Mouse (Mus musculus): Measurements from ENCODE around the gene Myo7a. TPM values are rescaled to one million over a fixed set of nuclear protein-coding genes. Genes with fewer than 3 reads are reported as not detected.

Gene Myo7a
- polyA plus RNA-seq, 1 experiment: 21.0 TPM

- DNase-seq (ENCODE audit: extremely low spot score in 1 of 2, low spot score in 1 of 2): no peak
Observed at GRCm38 (mm10) chr7:98145402-98145801, 26.1 kb upstream of the Myo7a start, which contains the start of gene Omp. Omp (minus strand) TSS chr7:98145502.

- no peak for DNase-seq (ENCODE audit: extremely low spot score in 1 of 2, low spot score in 1 of 2)
Observed at GRCm38 (mm10) chr7:98142648-98143047, 23.3 kb upstream of the Myo7a start.

GRCm38 (mm10) chr7:98142247-98142646 lies 22.9 kb upstream of the Myo7a start:
- no peak for DNase-seq (ENCODE audit: extremely low spot score in 1 of 2, low spot score in 1 of 2)

GRCm38 (mm10) chr7:98141206-98141605 lies 21.9 kb upstream of the Myo7a start:
- DNase-seq (ENCODE audit: extremely low spot score in 1 of 2, low spot score in 1 of 2): no peak

GRCm38 (mm10) chr7:98140597-98140996 lies 21.3 kb upstream of the Myo7a start:
- no peak for DNase-seq (ENCODE audit: extremely low spot score in 1 of 2, low spot score in 1 of 2)

- DNase-seq (ENCODE audit: extremely low spot score in 1 of 2, low spot score in 1 of 2): no peak
Observed at GRCm38 (mm10) chr7:98139216-98139615, 19.9 kb upstream of the Myo7a start.

GRCm38 (mm10) chr7:98137995-98138394 lies 18.7 kb upstream of the Myo7a start:
- no peak for DNase-seq (ENCODE audit: extremely low spot score in 1 of 2, low spot score in 1 of 2)

GRCm38 (mm10) chr7:98137583-98137982 lies 18.3 kb upstream of the Myo7a start:
- no peak for DNase-seq (ENCODE audit: extremely low spot score in 1 of 2, low spot score in 1 of 2)

GRCm38 (mm10) chr7:98131751-98132150 lies 12.4 kb upstream of the Myo7a start:
- DNase-seq (ENCODE audit: extremely low spot score in 1 of 2, low spot score in 1 of 2): no peak

GRCm38 (mm10) chr7:98125473-98125872 lies 6.1 kb upstream of the Myo7a start:
- no peak for DNase-seq (ENCODE audit: extremely low spot score in 1 of 2, low spot score in 1 of 2)

- no peak for DNase-seq (ENCODE audit: extremely low spot score in 1 of 2, low spot score in 1 of 2)
Observed at GRCm38 (mm10) chr7:98124701-98125100, 5.4 kb upstream of the Myo7a start.

GRCm38 (mm10) chr7:98121673-98122072 lies 2.3 kb upstream of the Myo7a start:
- DNase-seq (ENCODE audit: extremely low spot score in 1 of 2, low spot score in 1 of 2): no peak

- no peak for DNase-seq (ENCODE audit: extremely low spot score in 1 of 2, low spot score in 1 of 2)
Observed at GRCm38 (mm10) chr7:98121241-98121640, 1.9 kb upstream of the Myo7a start.

GRCm38 (mm10) chr7:98120325-98120724 lies 1.0 kb upstream of the Myo7a start:
- DNase-seq (ENCODE audit: extremely low spot score in 1 of 2, low spot score in 1 of 2): peak in 1 of 2 experiments; percentile 84

GRCm38 (mm10) chr7:98119961-98120232 lies 573 bp upstream of the Myo7a start:
- no peak for DNase-seq (ENCODE audit: extremely low spot score in 1 of 2, low spot score in 1 of 2)

GRCm38 (mm10) chr7:98117012-98117660 lies 2.2 kb downstream of the Myo7a start:
- DNase-seq (ENCODE audit: extremely low spot score in 1 of 2, low spot score in 1 of 2): no peak

- DNase-seq (ENCODE audit: extremely low spot score in 1 of 2, low spot score in 1 of 2): no peak
Observed at GRCm38 (mm10) chr7:98114656-98115055, 4.7 kb downstream of the Myo7a start.

GRCm38 (mm10) chr7:98111233-98111632 lies 8.1 kb downstream of the Myo7a start:
- no peak for DNase-seq (ENCODE audit: extremely low spot score in 1 of 2, low spot score in 1 of 2)

- no peak for DNase-seq (ENCODE audit: extremely low spot score in 1 of 2, low spot score in 1 of 2)
Observed at GRCm38 (mm10) chr7:98109771-98110170, 9.6 kb downstream of the Myo7a start.

- DNase-seq (ENCODE audit: extremely low spot score in 1 of 2, low spot score in 1 of 2): peak in 1 of 2 experiments; percentile 49
Observed at GRCm38 (mm10) chr7:98108636-98109430, 10.5 kb downstream of the Myo7a start.

- DNase-seq (ENCODE audit: extremely low spot score in 1 of 2, low spot score in 1 of 2): no peak
Observed at GRCm38 (mm10) chr7:98106272-98106671, 13.1 kb downstream of the Myo7a start.

All from frontal cortex, adult 2 months (tissue).